Mouse (Mus musculus): Measurements from ENCODE around the gene Fads2.

Gene Fads2

GRCm38 (mm10) chr19:10102054-10102700, 631 bp upstream of the Fads2 start:
- no peak for DNase-seq (ENCODE audit: low spot score)

GRCm38 (mm10) chr19:10100631-10101071, 895 bp downstream of the Fads2 start:
- DNase-seq (ENCODE audit: low spot score) = peak; percentile 76

- no peak for DNase-seq (ENCODE audit: low spot score)
Observed at GRCm38 (mm10) chr19:10097826-10098225, 3.7 kb downstream of the Fads2 start.

- no peak for DNase-seq (ENCODE audit: low spot score)
Observed at GRCm38 (mm10) chr19:10096371-10096876, 5.1 kb downstream of the Fads2 start.

- no peak for DNase-seq (ENCODE audit: low spot score)
Observed at GRCm38 (mm10) chr19:10094695-10095094, 6.9 kb downstream of the Fads2 start.

- no peak for DNase-seq (ENCODE audit: low spot score)
Observed at GRCm38 (mm10) chr19:10093829-10094228, 7.7 kb downstream of the Fads2 start.

GRCm38 (mm10) chr19:10086976-10087375, 14.6 kb downstream of the Fads2 start:
- DNase-seq (ENCODE audit: low spot score) = no peak

GRCm38 (mm10) chr19:10085454-10085853, 16.1 kb downstream of the Fads2 start:
- no peak for DNase-seq (ENCODE audit: low spot score)

GRCm38 (mm10) chr19:10082105-10082504, 19.4 kb downstream of the Fads2 start:
- no peak for DNase-seq (ENCODE audit: low spot score)

- DNase-seq (ENCODE audit: low spot score) = no peak
Observed at GRCm38 (mm10) chr19:10080384-10080783, 21.2 kb downstream of the Fads2 start.

GRCm38 (mm10) chr19:10078392-10078791, 23.2 kb downstream of the Fads2 start:
- no peak for DNase-seq (ENCODE audit: low spot score)

- no peak for DNase-seq (ENCODE audit: low spot score)
Observed at GRCm38 (mm10) chr19:10073145-10073544, 28.4 kb downstream of the Fads2 start.

GRCm38 (mm10) chr19:10071892-10072291, 29.7 kb downstream of the Fads2 start:
- DNase-seq (ENCODE audit: low spot score) = no peak

GRCm38 (mm10) chr19:10071166-10071565, 30.4 kb downstream of the Fads2 start:
- peak; percentile 56 for DNase-seq (ENCODE audit: low spot score)

GRCm38 (mm10) chr19:10070186-10070980, 31.2 kb downstream of the Fads2 start:
- no peak for DNase-seq (ENCODE audit: low spot score)

GRCm38 (mm10) chr19:10067701-10068100, 33.8 kb downstream of the Fads2 start:
- no peak for DNase-seq (ENCODE audit: low spot score)

GRCm38 (mm10) chr19:10066502-10066901, 35.0 kb downstream of the Fads2 start:
- DNase-seq (ENCODE audit: low spot score) = no peak

- DNase-seq (ENCODE audit: low spot score) = no peak
Observed at GRCm38 (mm10) chr19:10066189-10066500, 35.4 kb downstream of the Fads2 start.

- no peak for DNase-seq (ENCODE audit: low spot score)
Observed at GRCm38 (mm10) chr19:10065465-10066188, 35.9 kb downstream of the Fads2 start.

GRCm38 (mm10) chr19:10064173-10065012, 37.2 kb downstream of the Fads2 start:
- DNase-seq (ENCODE audit: low spot score) = no peak

GRCm38 (mm10) chr19:10062862-10063261, 38.7 kb downstream of the Fads2 start:
- no peak for DNase-seq (ENCODE audit: low spot score)

GRCm38 (mm10) chr19:10062292-10062691, 39.3 kb downstream of the Fads2 start:
- DNase-seq (ENCODE audit: low spot score) = no peak
